Mouse (Mus musculus) embryonic stem cell, embryonic (primary cell): ENCODE results near the gene Zfp72.

Experiments
- CTCF ChIA-PET, 4 experiments: fragments of 300-600 bp in 2 of 4; fragments of 350-600 bp in 2 of 4; sonication (Branson Sonifier 250); formaldehyde crosslinking; loops; one replicate each; lab custom pipeline; 2022; ENCODE audit warnings: inconsistent platforms in 2 of 4; lab: Charles Lee
- POLR2A ChIA-PET, 4 experiments: fragments of 300-600 bp in 2 of 4; fragments of 350-600 bp in 2 of 4; sonication (Branson Sonifier 250); formaldehyde crosslinking; loops; one replicate each; lab custom pipeline; 2022; ENCODE audit warnings: antibody characterized with exemption in 4 of 4, inconsistent platforms in 1 of 4; lab: Charles Lee

The Zfp72 gene

GRCm38 (mm10) chr13:74390371-74390990, at the start of gene Zfp72:
Zfp72 (minus strand) TSS chr13:74390836.
- ChIA-PET CTCF (interaction anchor here (0.6 to 1.9 kb wide), 8 partner anchors 9 to 406 kb away, joined by 3 to 12 read pairs (median 4); partner anchors contain the start of gene Ftl1-ps1 (in 3 of the 4)), POLR2A (interaction anchor here (0.9 to 3.4 kb wide), 21 partner anchors 8 to 417 kb away, joined by 3 to 24 read pairs (median 5); partner anchors contain the start of genes Ftl1-ps1 (in 3 of the 4), Zfp825 (in 2 of the 4), Ccdc127 (in 1 of the 4) and Lrrc14b (in 1 of the 4))

GRCm38 (mm10) chr13:74439895-74440294, 49.3 kb upstream of the Zfp72 start:
- POLR2A ChIA-PET, result interaction anchor here in 1 of 4 experiments (1.7 to 2.1 kb wide), 2 partner anchors 9 to 30 kb away, joined by 5 read pairs; no protein-coding TSS in a partner anchor
- CTCF ChIA-PET, result no interaction called here

GRCm38 (mm10) chr13:74399298-74399839, 8.7 kb upstream of the Zfp72 start, which contains the start of gene Ftl1-ps1:
Ftl1-ps1 (plus strand) TSS chr13:74399694.
- POLR2A ChIA-PET, result interaction anchor here (0.6 to 2.2 kb wide), 40 partner anchors 9 to 1618 kb away, joined by 3 to 24 read pairs (median 4); partner anchors contain the start of genes Zfp72 (in 4 of the 4), Zfp825 (in 3 of the 4), Ccdc127 (in 2 of the 4) and Pdcd6 (in 2 of the 4)
- CTCF ChIA-PET, result interaction anchor here in 3 of 4 experiments (0.8 to 1.4 kb wide), 4 partner anchors 9 to 32 kb away, joined by 3 to 8 read pairs (median 4); partner anchors contain the start of gene Zfp72 (in 3 of the 3)

GRCm38 (mm10) chr13:74391156-74391555, 520 bp upstream of the Zfp72 start:
- CTCF ChIA-PET, result interaction anchor here in 3 of 4 experiments (1.0 to 1.9 kb wide), 3 partner anchors 8 to 9 kb away, joined by 3 to 8 read pairs (median 4); partner anchors contain the start of gene Ftl1-ps1 (in 3 of the 3)
- POLR2A ChIA-PET, result interaction anchor here (0.9 to 3.4 kb wide), 21 partner anchors 8 to 200 kb away, joined by 3 to 24 read pairs (median 4); partner anchors contain the start of genes Ftl1-ps1 (in 3 of the 4), Zfp825 (in 2 of the 4), Ccdc127 (in 1 of the 4) and Lrrc14b (in 1 of the 4)

- ChIA-PET POLR2A (interaction anchor here in 3 of 4 experiments (1.0 to 3.4 kb wide), 12 partner anchors 8 to 418 kb away, joined by 3 to 24 read pairs (median 6); partner anchors contain the start of genes Ftl1-ps1 (in 3 of the 3), Ccdc127 (in 1 of the 3), Lrrc14b (in 1 of the 3) and Sdha (in 1 of the 3)), CTCF (interaction anchor here in 2 of 4 experiments (0.6 to 1.9 kb wide), 6 partner anchors 9 to 41 kb away, joined by 3 to 8 read pairs (median 4); partner anchors contain the start of gene Ftl1-ps1 (in 2 of the 2))
These were observed 906 bp downstream of the Zfp72 start for GRCm38 (mm10) chr13:74389730-74390129.

- POLR2A ChIA-PET, result interaction anchor here in 1 of 4 experiments (0.7 to 2.8 kb wide), 4 partner anchors 8 to 66 kb away, joined by 3 to 9 read pairs (median 4); partner anchors contain the start of genes Ccdc127, Ftl1-ps1, Pdcd6 and Sdha
These were observed 8.3 kb downstream of the Zfp72 start for GRCm38 (mm10) chr13:74382289-74382688.

GRCm38 (mm10) chr13:74381533-74382276, 8.9 kb downstream of the Zfp72 start:
- CTCF ChIA-PET, result interaction anchor here in 1 of 4 experiments (0.7 kb wide), 1 partner anchor 190 kb away, joined by 3 read pairs; no protein-coding TSS in a partner anchor

More at GRCm38 (mm10) chr13:74382289-74382688, 8.3 kb downstream of the Zfp72 start:
- CTCF ChIA-PET, result interaction anchor here in 1 of 4 experiments (0.7 kb wide), 1 partner anchor 189 kb away, joined by 3 read pairs; no protein-coding TSS in a partner anchor

GRCm38 (mm10) chr13:74363859-74364235, 26.8 kb downstream of the Zfp72 start, which contains the start of gene Lrrc14b:
Lrrc14b (minus strand) TSS chr13:74364005.
- ChIA-PET POLR2A (interaction anchor here in 3 of 4 experiments (1.0 to 6.0 kb wide), 8 partner anchors 9 to 159 kb away, joined by 3 to 31 read pairs (median 4); partner anchors contain the start of genes Ccdc127 (in 1 of the 3), Pdcd6 (in 1 of the 3), Sdha (in 1 of the 3) and Zfp72 (in 1 of the 3)), CTCF (no interaction called here)

More at GRCm38 (mm10) chr13:74381533-74382276, 8.9 kb downstream of the Zfp72 start:
- POLR2A ChIA-PET, result interaction anchor here in 1 of 4 experiments (1.1 to 2.8 kb wide), 2 partner anchors 9 to 65 kb away, joined by 5 to 9 read pairs; partner anchors contain the start of genes Pdcd6 and Zfp72

GRCm38 (mm10) chr13:74363176-74363858, 27.3 kb downstream of the Zfp72 start:
- CTCF ChIA-PET, result no interaction called here
- POLR2A ChIA-PET, result interaction anchor here (0.7 to 6.0 kb wide), 10 partner anchors 9 to 130 kb away, joined by 3 to 31 read pairs (median 3); partner anchors contain the start of genes Ccdc127 (in 2 of the 4), Sdha (in 2 of the 4), Pdcd6 (in 1 of the 4) and Zfp72 (in 1 of the 4)

- POLR2A ChIA-PET, result interaction anchor here in 3 of 4 experiments (0.7 to 6.0 kb wide), 8 partner anchors 8 to 45 kb away, joined by 3 to 31 read pairs (median 4); partner anchors contain the start of genes Ccdc127 (in 3 of the 3), Sdha (in 3 of the 3) and Pdcd6 (in 1 of the 3)
- CTCF ChIA-PET, result no interaction called here
These were observed 28.4 kb downstream of the Zfp72 start for GRCm38 (mm10) chr13:74362218-74362617.

- POLR2A ChIA-PET, result interaction anchor here in 3 of 4 experiments (0.6 to 1.7 kb wide), 7 partner anchors 8 to 1987 kb away, joined by 3 to 6 read pairs (median 4); partner anchors contain the start of gene Pdcd6 (in 1 of the 3)
- CTCF ChIA-PET, result no interaction called here
These were observed 34.1 kb downstream of the Zfp72 start for GRCm38 (mm10) chr13:74356491-74356890.

- CTCF ChIA-PET, result interaction anchor here in 2 of 4 experiments (0.6 to 1.9 kb wide), 3 partner anchors 9 to 17 kb away, joined by 4 to 9 read pairs (median 7); no protein-coding TSS in a partner anchor
- POLR2A ChIA-PET, result interaction anchor here in 3 of 4 experiments (0.6 to 4.4 kb wide), 37 partner anchors 8 to 1629 kb away, joined by 3 to 32 read pairs (median 4); partner anchors contain the start of genes Ftl1-ps1 (in 2 of the 3), Pdcd6 (in 2 of the 3), Zfp825 (in 2 of the 3) and Brd9 (in 1 of the 3)
These were observed 40.2 kb downstream of the Zfp72 start for GRCm38 (mm10) chr13:74350435-74350906.

GRCm38 (mm10) chr13:74349566-74350434, 40.8 kb downstream of the Zfp72 start, which contains the start of the genes Sdha and Ccdc127:
Sdha (minus strand) TSS chr13:74350280.
Ccdc127 (plus strand) TSS chr13:74350309.
- CTCF ChIA-PET, result interaction anchor here in 2 of 4 experiments (0.6 to 1.9 kb wide), 3 partner anchors 9 to 18 kb away, joined by 4 to 9 read pairs (median 7); no protein-coding TSS in a partner anchor

GRCm38 (mm10) chr13:74341036-74341435, 49.6 kb downstream of the Zfp72 start:
- ChIA-PET POLR2A (interaction anchor here (0.5 to 4.8 kb wide), 14 partner anchors 8 to 712 kb away, joined by 3 to 22 read pairs (median 4); partner anchors contain the start of genes Pdcd6 (in 3 of the 4), Ccdc127 (in 2 of the 4) and Sdha (in 2 of the 4)), CTCF (interaction anchor here (0.6 to 2.2 kb wide), 25 partner anchors 9 to 879 kb away, joined by 3 to 10 read pairs (median 3); partner anchors contain the start of genes Ccdc127 (in 2 of the 4), Pdcd6 (in 2 of the 4), Sdha (in 2 of the 4) and Ahrr (in 1 of the 4))

More at GRCm38 (mm10) chr13:74349566-74350434, 40.8 kb downstream of the Zfp72 start, which contains the start of the genes Sdha and Ccdc127:
- POLR2A ChIA-PET, result interaction anchor here in 3 of 4 experiments (0.6 to 4.4 kb wide), 39 partner anchors 8 to 1629 kb away, joined by 3 to 32 read pairs (median 4); partner anchors contain the start of genes Ftl1-ps1 (in 3 of the 3), Pdcd6 (in 3 of the 3), Brd9 (in 2 of the 3) and Trip13 (in 2 of the 3)
